Mouse (Mus musculus): ENCODE data around the gene Pecr.

DNA sequence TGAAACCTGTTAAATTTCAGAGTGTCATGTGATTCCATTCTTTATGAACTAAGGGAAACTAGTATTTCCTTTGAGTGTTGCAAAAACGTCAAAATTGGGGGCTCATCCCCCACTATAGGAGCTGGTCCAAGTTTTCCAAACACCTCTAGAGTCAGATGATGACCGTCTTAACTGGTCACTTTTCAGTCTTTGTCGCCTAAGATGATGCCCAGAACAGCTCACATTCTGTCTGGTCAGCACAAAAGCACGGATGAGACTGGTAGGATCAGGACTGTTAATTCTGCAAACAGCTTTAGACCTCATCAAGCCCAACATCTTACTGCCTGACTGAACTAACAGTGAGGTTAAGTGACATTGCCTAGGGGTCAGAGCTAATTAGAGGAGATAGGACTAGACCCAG is 24.8 kb upstream of the Pecr start:
- no peak for TF ChIP-seq POLR2A (IDR thresholded peaks at IDR 0.05; ENCODE audit: borderline replicate concordance, low read depth, low read length)
- no peak for TF ChIP-seq CTCF (IDR thresholded peaks at IDR 0.05; ENCODE audit: low read depth, low read length)

Measured in bone marrow macrophage, adult 2 months (primary cell).